16 mouse cellular contexts compared by ENCODE assay signal in the genomic region with DNA sequence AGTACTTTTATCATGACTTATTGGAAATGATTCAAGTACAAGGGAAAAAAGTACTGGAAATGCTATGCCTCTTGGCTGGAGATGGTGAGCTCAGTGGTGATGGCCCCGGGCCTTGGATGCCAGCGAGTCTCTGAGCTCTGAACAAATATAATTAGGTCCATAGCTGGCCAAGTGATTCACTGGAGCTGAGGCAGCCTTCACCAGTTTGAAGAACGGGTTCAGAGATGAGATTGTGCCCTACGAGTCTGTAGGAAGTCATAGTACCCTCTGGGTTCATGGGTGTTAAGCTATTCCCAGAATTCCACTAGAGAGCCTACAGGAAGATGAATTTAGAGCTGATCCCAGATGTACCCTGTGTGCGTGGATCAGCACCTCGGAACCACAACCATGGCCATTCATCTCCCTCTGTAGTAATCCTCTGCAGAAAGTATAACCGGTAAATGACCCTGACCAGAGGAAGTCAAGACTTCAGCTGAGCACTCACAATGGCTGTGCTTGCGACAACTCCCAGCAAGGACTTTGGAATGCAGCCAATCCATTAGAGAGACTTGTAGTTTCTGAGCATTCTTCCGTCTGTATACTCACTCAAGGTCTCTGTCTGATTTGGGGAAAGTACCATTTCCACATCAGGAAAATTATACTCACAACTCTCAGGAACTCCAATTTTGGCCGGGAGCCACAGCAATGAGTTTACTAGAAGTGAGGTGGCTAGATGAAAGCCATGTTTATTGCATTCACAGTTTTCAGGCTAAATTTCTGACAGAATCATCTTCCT. TPM values are rescaled to one million over a fixed set of nuclear protein-coding genes. Genes with fewer than 3 reads are reported as not detected.
DNase-seq lines count a peak whose midpoint lies in the region; ATAC-seq and TF ChIP-seq lines count a peak whose summit lies in the region.
"Had no signal": no experiment of that assay in that cellular context is flagged by ENCODE, and none has a peak within 500 bp of the region (broad histone marks: within the 10 kb centered on the region; RNA-seq: fewer than 3 reads in every experiment).

No protein-coding gene starts in this region.

- no peak overlapping the region for H3K4me2 ChIP-seq in kidney, postnatal 0 days (ENCODE audit: low read length)
- H3K4me2 ChIP-seq in kidney, embryonic 15.5 days = no peak overlapping the region
- H3K4me2 ChIP-seq: hindbrain, embryonic 14.5 days; liver, embryonic 12.5 days had no signal

- DNase-seq in cerebellum, postnatal 14 days = peak; percentile 7 to 9
- DNase-seq in cerebellum, adult 2 months = no peak
- DNase-seq in kidney, postnatal 0 days (ENCODE audit: low spot score) = peak; percentile 31
- DNase-seq in urinary bladder, postnatal 14 days (ENCODE audit: low spot score) = peak; percentile 6
- no peak for DNase-seq in urinary bladder, adult 2 months (ENCODE audit: low spot score)
- DNase-seq in left cerebral cortex, postnatal 10 days (ENCODE audit: extremely low spot score in 1 of 2, low spot score in 2 of 2) = no peak
- DNase-seq: gastrocnemius, adult 2 months; kidney, adult 8-10 months; spleen, adult 18-20 months; thymus, adult 18-20 months had no signal

- no peaks in the 10 kb centered on the region for H3K9me3 ChIP-seq in kidney, postnatal 0 days (replicated peaks; ENCODE audit: low read length)
- no peaks in the 10 kb centered on the region for H3K9me3 ChIP-seq in kidney, embryonic 15.5 days (replicated peaks)
- H3K9me3 ChIP-seq: forebrain, embryonic 10.5 days; liver, embryonic 12.5 days had no signal

- no peaks in the 10 kb centered on the region for H3K27me3 ChIP-seq in cerebellum, adult 2 months (ENCODE audit: control insufficient read depth, insufficient read depth, low read length)
- no peaks in the 10 kb centered on the region for H3K27me3 ChIP-seq in kidney, postnatal 0 days (ENCODE audit: insufficient read depth, low read length)
- no peaks in the 10 kb centered on the region for H3K27me3 ChIP-seq in kidney, embryonic 15.5 days
- H3K27me3 ChIP-seq: liver, embryonic 12.5 days had no signal

- ATAC-seq in kidney, postnatal 0 days (replicated peaks; ENCODE audit: low FRiP score, low read depth) = no peak
- ATAC-seq in kidney, embryonic 15.5 days (replicated peaks; ENCODE audit: low FRiP score) = no peak
- ATAC-seq in erythroid progenitor cell, adult 5-6 weeks (replicated peaks; ENCODE audit: low FRiP score, poor library complexity, severe bottlenecking) = no peak
- ATAC-seq: liver, embryonic 12.5 days had no signal

- H3K36me3 ChIP-seq in kidney, postnatal 0 days (ENCODE audit: insufficient read depth, low read length) = no peaks in the 10 kb centered on the region
- H3K36me3 ChIP-seq in kidney, embryonic 15.5 days = no peaks in the 10 kb centered on the region
- H3K36me3 ChIP-seq: forebrain, embryonic 10.5 days; liver, embryonic 12.5 days had no signal

- TF ChIP-seq POLR2A in cerebellum, adult 2 months (IDR thresholded peaks at IDR 0.05; ENCODE audit: borderline replicate concordance, insufficient read depth, low read length) = no peak

- no peak for TF ChIP-seq CTCF in cerebellum, adult 2 months (IDR thresholded peaks at IDR 0.05; ENCODE audit: borderline replicate concordance, insufficient read depth, low read depth, low read length)
- TF ChIP-seq CTCF in kidney, postnatal 0 days (IDR thresholded peaks at IDR 0.05; ENCODE audit: low read depth) = no peak

- H3K4me1 ChIP-seq in cerebellum, adult 2 months (ENCODE audit: control insufficient read depth, insufficient read depth, low read length) = no peaks in the 10 kb centered on the region
- no peaks in the 10 kb centered on the region for H3K4me1 ChIP-seq in kidney, postnatal 0 days (replicated peaks; ENCODE audit: insufficient read depth, low read length)
- H3K4me1 ChIP-seq in kidney, embryonic 15.5 days = no peaks in the 10 kb centered on the region
- H3K4me1 ChIP-seq: forebrain, embryonic 10.5 days; liver, embryonic 12.5 days had no signal

- WGBS in cerebellum, adult 2 months = 54% methylated on average over 10 of the region's 10 CpGs
- WGBS in kidney, postnatal 0 days = 65% methylated on average over 10 of the region's 10 CpGs
- WGBS in kidney, embryonic 15.5 days = 75% methylated on average over 10 of the region's 10 CpGs

- no peak overlapping the region for H3K4me3 ChIP-seq in cerebellum, adult 2 months (replicated peaks; ENCODE audit: insufficient read depth, low read depth, low read length)
- H3K4me3 ChIP-seq in kidney, postnatal 0 days (replicated peaks; ENCODE audit: low read depth, low read length) = no peak overlapping the region
- no peak overlapping the region for H3K4me3 ChIP-seq in kidney, embryonic 15.5 days (replicated peaks)
- H3K4me3 ChIP-seq: forebrain, embryonic 10.5 days; gastrocnemius, adult 2 months; liver, embryonic 12.5 days had no signal

- no peak overlapping the region for H3K27ac ChIP-seq in cerebellum, adult 2 months (ENCODE audit: insufficient read depth, low read length)
- no peak overlapping the region for H3K27ac ChIP-seq in kidney, postnatal 0 days
- no peak overlapping the region for H3K27ac ChIP-seq in kidney, embryonic 15.5 days
- H3K27ac ChIP-seq: forebrain, embryonic 10.5 days; gastrocnemius, adult 2 months; hindbrain, embryonic 14.5 days; liver, embryonic 12.5 days had no signal

- intact Hi-C loops in left cerebral cortex, postnatal 10 days (cut with DNase I) = no loop called here

- no peak overlapping the region for H3K9ac ChIP-seq in kidney, postnatal 0 days (ENCODE audit: low read depth, low read length)
- no peak overlapping the region for H3K9ac ChIP-seq in kidney, embryonic 15.5 days
- H3K9ac ChIP-seq: hindbrain, embryonic 14.5 days; liver, embryonic 12.5 days had no signal

RNA-seq across cellular contexts. Expression of a gene that starts 36.4 kb away (rescaled TPM):
- not detected in 2 replicates for polyA plus RNA-seq in cerebellum, adult 2 months (2012; rRNA removed)
- not detected in 2 replicates for polyA plus RNA-seq in kidney, postnatal 0 days (2015; fragmentation: Nextera tagmentation; extraction: Ambion mirVana)
- not detected in 2 replicates for polyA plus RNA-seq in kidney, embryonic 15.5 days (2015; fragmentation: Nextera tagmentation; extraction: Ambion mirVana)
- polyA plus RNA-seq in urinary bladder, adult 2 months (2012; rRNA removed) = 0.03 TPM in 1 of 2 replicates, not detected in the other
- not detected for total RNA-seq in left cerebral cortex, postnatal 10 days (2021)
- total RNA-seq in erythroid progenitor cell, adult 5-6 weeks (2015; ENCODE audit: low replicate concordance) = not detected in 2 replicates
- total RNA-seq in erythroid progenitor cell, adult 5-6 weeks (2017; ENCODE audit: low replicate concordance) = not detected in 2 replicates
- total RNA-seq: gastrocnemius, adult 2 months; megakaryocyte progenitor cell, adult 5-6 weeks had no signal
- polyA plus RNA-seq: forebrain, embryonic 10.5 days; hindbrain, embryonic 14.5 days; liver, embryonic 12.5 days had no signal

RNA-seq across cellular contexts. Expression of a gene that starts 52.4 kb away (rescaled TPM):
- not detected in 2 replicates for polyA plus RNA-seq in cerebellum, adult 2 months (2012; rRNA removed)
- polyA plus RNA-seq in kidney, postnatal 0 days (2015; fragmentation: Nextera tagmentation; extraction: Ambion mirVana) = not detected in 2 replicates
- not detected in 2 replicates for polyA plus RNA-seq in kidney, embryonic 15.5 days (2015; fragmentation: Nextera tagmentation; extraction: Ambion mirVana)
- not detected in 2 replicates for polyA plus RNA-seq in urinary bladder, adult 2 months (2012; rRNA removed)
- total RNA-seq in left cerebral cortex, postnatal 10 days (2021) = not detected
- total RNA-seq in erythroid progenitor cell, adult 5-6 weeks (2015; ENCODE audit: low replicate concordance) = not detected in 2 replicates
- not detected in 2 replicates for total RNA-seq in erythroid progenitor cell, adult 5-6 weeks (2017; ENCODE audit: low replicate concordance)
- total RNA-seq: gastrocnemius, adult 2 months; megakaryocyte progenitor cell, adult 5-6 weeks had no signal

Comparison
In these comparisons a context has a peak if more than half of its experiments do, and no peak if none do; other contexts are left out.
1. DNase-seq: peak in cerebellum, postnatal 14 days (2 of 2), kidney, postnatal 0 days (single experiment) and urinary bladder, postnatal 14 days (single experiment); none in cerebellum, adult 2 months (0 of 2), urinary bladder, adult 2 months (single experiment) and left cerebral cortex, postnatal 10 days (0 of 2).